Mouse (Mus musculus): ENCODE results near the gene Tmed10.

GRCm38 (mm10) chr12:85397063-85397959 lies 22.7 kb upstream of the Tmed10 start:
- TF ChIP-seq CTCF (IDR thresholded peaks at IDR 0.05; ENCODE audit: low read depth), result no peak
- TF ChIP-seq EP300 (IDR thresholded peaks at IDR 0.05; ENCODE audit: low read depth), result no peak
